Mouse (Mus musculus): ENCODE measurements at regions not wholly inside any gene's neighbourhood (a gene's known extent, or its start where the extent isn't known, plus 50 kb on each side); places are given as distances from the start of the nearest gene placed in this dataset.

DNA sequence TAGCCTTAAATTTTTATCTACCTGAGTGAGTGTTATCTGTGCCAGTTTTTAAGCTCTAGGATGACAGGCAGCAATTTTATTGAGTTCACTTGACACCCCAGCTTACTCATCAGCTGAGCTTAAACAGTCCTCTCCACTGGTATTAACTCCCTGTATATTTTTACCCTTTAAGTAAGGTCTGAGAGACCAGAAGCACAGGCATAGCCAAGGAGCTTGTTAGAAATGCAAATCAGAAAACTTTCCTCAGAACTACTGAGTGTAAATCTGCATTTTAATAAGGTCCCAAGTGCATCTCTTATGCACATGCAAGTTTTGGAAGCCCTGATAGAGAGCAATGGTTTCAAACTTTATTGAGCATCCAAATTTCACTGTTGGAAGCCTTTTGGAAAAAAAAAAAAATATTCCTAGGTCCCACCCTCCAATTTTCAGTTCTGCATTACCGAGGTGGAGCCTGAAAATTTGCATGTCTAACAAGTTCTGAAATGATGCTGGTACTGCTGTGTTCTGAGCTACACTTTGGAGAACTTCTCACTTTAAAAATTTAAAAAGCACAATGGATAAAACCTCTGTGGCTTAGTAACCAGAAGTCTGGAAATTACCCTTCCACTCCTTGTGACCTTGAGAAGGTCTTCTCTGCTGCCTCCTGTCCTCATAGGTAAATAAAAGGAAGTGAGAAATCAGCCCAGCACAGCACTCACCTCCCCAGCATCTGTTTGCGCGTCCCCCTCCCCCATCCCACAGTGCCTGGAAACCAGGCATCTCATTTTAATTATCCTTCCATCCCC, 226.0 kb downstream of the Cd47 start:
- TF ChIP-seq CTCF (IDR thresholded peaks at IDR 0.05; ENCODE audit: control insufficient read depth, insufficient read depth, insufficient replicate concordance, low read depth, low read length) = no peak
- no peak for TF ChIP-seq POLR2A (IDR thresholded peaks at IDR 0.05; ENCODE audit: control insufficient read depth, low read depth, low read length)
